Mouse (Mus musculus): Measurements from ENCODE around the gene Cdc42se2.

DNA sequence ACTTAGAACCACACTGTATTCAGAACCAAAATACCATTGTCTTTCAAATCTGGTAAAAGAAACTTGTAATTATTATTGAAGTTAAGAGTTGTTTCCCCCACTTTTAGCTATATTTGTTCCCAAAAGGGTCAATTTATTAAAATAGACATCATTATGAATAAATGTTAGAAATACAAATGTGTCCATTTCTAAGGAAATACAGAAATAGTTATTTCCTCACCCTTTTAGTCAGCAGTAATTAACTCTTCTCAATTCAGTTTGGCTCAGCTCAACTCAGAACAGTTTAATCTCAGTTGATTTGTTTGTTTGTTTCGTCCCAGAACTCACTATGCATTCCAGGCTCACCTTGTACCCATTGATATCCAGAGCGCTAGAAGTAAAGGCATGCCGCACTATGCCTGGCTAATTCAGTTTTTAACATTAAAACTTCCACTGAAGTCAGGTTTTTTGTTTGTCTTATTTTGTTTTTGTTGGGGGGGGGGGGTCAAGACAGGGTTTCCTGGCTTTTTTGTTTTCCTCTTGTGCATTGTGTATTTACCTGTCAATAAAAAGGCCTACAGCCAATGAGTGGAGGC, 19.3 kb downstream of the Cdc42se2 start:
- TF ChIP-seq CTCF (IDR thresholded peaks at IDR 0.05; ENCODE audit: low read depth, low read length) (no peak), POLR2A (IDR thresholded peaks at IDR 0.05; ENCODE audit: extremely low read depth, insufficient read depth, low read length) (no peak)
